In the genomic region with DNA sequence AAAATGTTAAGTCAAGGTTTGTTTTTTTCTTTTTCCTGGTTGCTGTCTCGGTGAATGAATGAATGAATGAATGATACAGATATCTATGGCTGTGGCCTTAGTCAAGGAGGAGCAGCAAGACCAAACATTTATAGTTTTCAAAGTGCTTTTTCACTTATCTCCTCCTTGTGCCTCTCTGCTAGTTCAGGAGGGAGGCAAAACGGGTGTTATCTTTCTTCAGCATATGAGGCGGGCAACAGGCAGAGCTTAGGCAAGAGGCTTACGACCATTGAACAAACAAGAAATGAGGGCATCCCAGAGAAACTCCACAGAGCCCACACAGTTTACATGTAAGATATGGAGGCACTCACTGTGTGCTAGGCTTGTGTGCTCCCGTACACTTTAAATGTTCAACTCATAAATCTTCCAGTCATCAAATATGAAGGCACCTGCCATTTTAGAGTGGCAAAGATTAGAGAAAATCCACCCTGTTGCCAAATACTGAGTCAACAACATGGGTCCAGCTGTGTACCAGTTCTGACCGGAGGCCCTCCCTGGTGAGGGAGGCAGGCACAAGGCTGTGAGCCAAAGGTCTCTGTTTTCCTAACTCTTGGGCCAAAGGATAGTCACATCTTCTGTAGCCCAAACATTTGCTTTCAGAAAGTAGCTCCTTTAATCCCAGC, we compare ENCODE assay signal across 8 mouse cellular contexts. TPM values are rescaled to one million over a fixed set of nuclear protein-coding genes. Genes with fewer than 3 reads are reported as not detected.
A peak's percentile ranks its signal among the peaks of the same experiment; 100 is the strongest.
DNase-seq lines count a peak whose midpoint lies in the region; ATAC-seq lines count a peak whose summit lies in the region.

No protein-coding gene starts in this region.

- no peak for ATAC-seq in forebrain, embryonic 11.5 days (replicated peaks; ENCODE audit: low FRiP score)
- peak; percentile 10; the same call in 1 of the 2 replicates for ATAC-seq in intestine, embryonic 16.5 days
- ATAC-seq in stomach, embryonic 15.5 days (ENCODE audit: insufficient read depth, low FRiP score, low read depth), result peak; percentile 70

- H3K4me1 ChIP-seq in forebrain, embryonic 10.5 days, result peaks cover 43% of the 10 kb centered on the region
- peaks cover 5% of the 10 kb centered on the region; the same call in 1 of the 2 replicates for H3K4me1 ChIP-seq in forebrain, embryonic 11.5 days (replicated peaks; ENCODE audit: control insufficient read depth, insufficient read depth, low read length)
- peaks cover 49% of the 10 kb centered on the region for H3K4me1 ChIP-seq in intestine, embryonic 16.5 days (ENCODE audit: control insufficient read depth, insufficient read depth, low read length)
- H3K4me1 ChIP-seq in stomach, embryonic 15.5 days, result peaks cover 42% of the 10 kb centered on the region
- peaks cover 50% of the 10 kb centered on the region for H3K4me1 ChIP-seq in embryonic facial prominence, embryonic 10.5 days

- no peaks in the 10 kb centered on the region for H3K27me3 ChIP-seq in forebrain, embryonic 10.5 days (ENCODE audit: poor library complexity, severe bottlenecking)
- no peaks in the 10 kb centered on the region for H3K27me3 ChIP-seq in forebrain, embryonic 11.5 days (ENCODE audit: control insufficient read depth, insufficient read depth, low read length)
- H3K27me3 ChIP-seq in intestine, embryonic 16.5 days (replicated peaks; ENCODE audit: control insufficient read depth, insufficient read depth, low read length), result no peaks in the 10 kb centered on the region
- H3K27me3 ChIP-seq in stomach, embryonic 15.5 days (replicated peaks), result no peaks in the 10 kb centered on the region
- H3K27me3 ChIP-seq in embryonic facial prominence, embryonic 10.5 days (replicated peaks; ENCODE audit: low read depth, poor library complexity, severe bottlenecking), result no peaks in the 10 kb centered on the region

- H3K36me3 ChIP-seq in forebrain, embryonic 10.5 days (replicated peaks), result peaks cover 35% of the 10 kb centered on the region
- H3K36me3 ChIP-seq in forebrain, embryonic 11.5 days (ENCODE audit: control insufficient read depth, insufficient read depth, low read length), result no peaks in the 10 kb centered on the region
- peaks cover 2% of the 10 kb centered on the region; the same call in 1 of the 2 replicates for H3K36me3 ChIP-seq in intestine, embryonic 16.5 days (ENCODE audit: control insufficient read depth, insufficient read depth, low read length)
- H3K36me3 ChIP-seq in stomach, embryonic 15.5 days, result no peaks in the 10 kb centered on the region
- peaks cover 45% of the 10 kb centered on the region for H3K36me3 ChIP-seq in embryonic facial prominence, embryonic 10.5 days (replicated peaks)

- no peak overlapping the region for H3K4me2 ChIP-seq in forebrain, embryonic 11.5 days (ENCODE audit: low read depth, low read length, severe bottlenecking)
- no peak overlapping the region for H3K4me2 ChIP-seq in intestine, embryonic 16.5 days (ENCODE audit: low read depth, low read length)
- no peak overlapping the region for H3K4me2 ChIP-seq in stomach, embryonic 15.5 days

- WGBS in forebrain, embryonic 10.5 days, result 90% methylated on average over 6 of the region's 6 CpGs
- WGBS in forebrain, embryonic 11.5 days, result 90% methylated on average over 6 of the region's 6 CpGs
- WGBS in intestine, embryonic 16.5 days, result 55% methylated on average over 6 of the region's 6 CpGs
- 60% methylated on average over 6 of the region's 6 CpGs for WGBS in stomach, embryonic 15.5 days
- WGBS in embryonic facial prominence, embryonic 10.5 days, result 90% methylated on average over 6 of the region's 6 CpGs

- DNase-seq in forebrain, embryonic 10.5 days (ENCODE audit: extremely low spot score, low spot score), result no peak
- DNase-seq in forebrain, embryonic 11.5 days (ENCODE audit: low spot score), result no peak
- peak; percentile 23 for DNase-seq in lung, postnatal 10 days
- DNase-seq in lung, postnatal 4 days, result no peak
- DNase-seq in frontal cortex, adult 2 months (ENCODE audit: extremely low spot score in 1 of 2, low spot score in 1 of 2), result no peak
- no peak for DNase-seq in embryonic facial prominence, embryonic 10.5 days (ENCODE audit: low spot score)

- 0 out of 2 replicates have a peak overlapping the region, but pooled peaks have one; percentile 51 for H3K27ac ChIP-seq in forebrain, embryonic 10.5 days
- no peak overlapping the region for H3K27ac ChIP-seq in forebrain, embryonic 11.5 days (ENCODE audit: low read depth, low read length)
- no peak overlapping the region for H3K27ac ChIP-seq in intestine, embryonic 16.5 days (ENCODE audit: low read length)
- peak overlapping the region; percentile 55 for H3K27ac ChIP-seq in stomach, embryonic 15.5 days
- H3K27ac ChIP-seq in embryonic facial prominence, embryonic 10.5 days (replicated peaks), result no peak overlapping the region; the same call in 1 of the 2 replicates

- no peak overlapping the region for H3K4me3 ChIP-seq in forebrain, embryonic 10.5 days
- no peak overlapping the region for H3K4me3 ChIP-seq in forebrain, embryonic 11.5 days (ENCODE audit: low read depth, low read length)
- H3K4me3 ChIP-seq in intestine, embryonic 16.5 days (ENCODE audit: low read length), result no peak overlapping the region
- no peak overlapping the region for H3K4me3 ChIP-seq in stomach, embryonic 15.5 days (replicated peaks)
- no peak overlapping the region for H3K4me3 ChIP-seq in embryonic facial prominence, embryonic 10.5 days

- no peaks in the 10 kb centered on the region for H3K9me3 ChIP-seq in forebrain, embryonic 10.5 days
- no peaks in the 10 kb centered on the region for H3K9me3 ChIP-seq in forebrain, embryonic 11.5 days (ENCODE audit: control insufficient read depth, low read length)
- 0 out of 2 replicates have a peak, but pooled peaks cover 2% of the 10 kb centered on the region for H3K9me3 ChIP-seq in intestine, embryonic 16.5 days (ENCODE audit: control insufficient read depth, low read length)
- no peaks in the 10 kb centered on the region for H3K9me3 ChIP-seq in stomach, embryonic 15.5 days
- no peaks in the 10 kb centered on the region; the same call in 1 of the 2 replicates for H3K9me3 ChIP-seq in embryonic facial prominence, embryonic 10.5 days

- no peak overlapping the region for H3K9ac ChIP-seq in forebrain, embryonic 11.5 days (ENCODE audit: low read length)
- H3K9ac ChIP-seq in intestine, embryonic 16.5 days (ENCODE audit: low read depth, low read length), result no peak overlapping the region
- H3K9ac ChIP-seq in stomach, embryonic 15.5 days, result no peak overlapping the region

RNA-seq across cellular contexts. Expression of gene Bcl2l1, which starts 17.2 kb away (rescaled TPM):
- polyA plus RNA-seq in forebrain, embryonic 10.5 days (2016; fragmentation: Nextera tagmentation; extraction: Ambion mirVana), result 98.5 and 104 TPM in 2 replicates
- polyA plus RNA-seq in forebrain, embryonic 11.5 days (2014; fragmentation: Nextera tagmentation; extraction: Ambion mirVana), result 135 and 140 TPM in 2 replicates
- polyA plus RNA-seq in intestine, embryonic 16.5 days (2015; fragmentation: Nextera tagmentation; extraction: Ambion mirVana), result 65.8 and 66.8 TPM in 2 replicates
- polyA plus RNA-seq in stomach, embryonic 15.5 days (2015; fragmentation: Nextera tagmentation; extraction: Ambion mirVana), result 69.8 and 75.7 TPM in 2 replicates
- 91.7 and 91.8 TPM in 2 replicates for polyA plus RNA-seq in frontal cortex, adult 2 months (2012; rRNA removed)
- 102 and 106 TPM in 2 replicates for polyA plus RNA-seq in embryonic facial prominence, embryonic 10.5 days (2016; fragmentation: Nextera tagmentation; extraction: Ambion mirVana)

RNA-seq across cellular contexts. Expression of gene Tpx2, which starts 33.4 kb away (rescaled TPM):
- 162 and 163 TPM in 2 replicates for polyA plus RNA-seq in forebrain, embryonic 10.5 days (2016; fragmentation: Nextera tagmentation; extraction: Ambion mirVana)
- polyA plus RNA-seq in forebrain, embryonic 11.5 days (2014; fragmentation: Nextera tagmentation; extraction: Ambion mirVana), result 168 and 185 TPM in 2 replicates
- 45.7 and 51.5 TPM in 2 replicates for polyA plus RNA-seq in intestine, embryonic 16.5 days (2015; fragmentation: Nextera tagmentation; extraction: Ambion mirVana)
- polyA plus RNA-seq in stomach, embryonic 15.5 days (2015; fragmentation: Nextera tagmentation; extraction: Ambion mirVana), result 66.5 TPM in 2 replicates
- 1.6 and 1.7 TPM in 2 replicates for polyA plus RNA-seq in frontal cortex, adult 2 months (2012; rRNA removed)
- 144 and 151 TPM in 2 replicates for polyA plus RNA-seq in embryonic facial prominence, embryonic 10.5 days (2016; fragmentation: Nextera tagmentation; extraction: Ambion mirVana)

Comparison
In these comparisons a context has a peak if more than half of its experiments do, and no peak if none do; other contexts are left out.
1. H3K27ac ChIP-seq: peak in forebrain, embryonic 10.5 days (single experiment) and stomach, embryonic 15.5 days (single experiment); none in forebrain, embryonic 11.5 days (single experiment), intestine, embryonic 16.5 days (single experiment) and embryonic facial prominence, embryonic 10.5 days (single experiment).
2. RNA of gene Tpx2, which starts 33.4 kb away (polyA plus RNA-seq): 168 to 185 TPM in forebrain, embryonic 11.5 days, 162 to 163 TPM in forebrain, embryonic 10.5 days, 144 to 151 TPM in embryonic facial prominence, embryonic 10.5 days, 66.5 TPM in stomach, embryonic 15.5 days and 45.7 to 51.5 TPM in intestine, embryonic 16.5 days; 1.6 to 1.7 TPM in frontal cortex, adult 2 months; every median in the first group is over 10 times any median in the second.